Mouse (Mus musculus) embryo, embryonic 11 days (tissue): ENCODE results near the gene Pck2.

Experiments used
- DNase-seq: peaks from one replicate; pipeline ENCODE4 v3.0.0-alpha.2; 2015

Gene Pck2

DNA sequence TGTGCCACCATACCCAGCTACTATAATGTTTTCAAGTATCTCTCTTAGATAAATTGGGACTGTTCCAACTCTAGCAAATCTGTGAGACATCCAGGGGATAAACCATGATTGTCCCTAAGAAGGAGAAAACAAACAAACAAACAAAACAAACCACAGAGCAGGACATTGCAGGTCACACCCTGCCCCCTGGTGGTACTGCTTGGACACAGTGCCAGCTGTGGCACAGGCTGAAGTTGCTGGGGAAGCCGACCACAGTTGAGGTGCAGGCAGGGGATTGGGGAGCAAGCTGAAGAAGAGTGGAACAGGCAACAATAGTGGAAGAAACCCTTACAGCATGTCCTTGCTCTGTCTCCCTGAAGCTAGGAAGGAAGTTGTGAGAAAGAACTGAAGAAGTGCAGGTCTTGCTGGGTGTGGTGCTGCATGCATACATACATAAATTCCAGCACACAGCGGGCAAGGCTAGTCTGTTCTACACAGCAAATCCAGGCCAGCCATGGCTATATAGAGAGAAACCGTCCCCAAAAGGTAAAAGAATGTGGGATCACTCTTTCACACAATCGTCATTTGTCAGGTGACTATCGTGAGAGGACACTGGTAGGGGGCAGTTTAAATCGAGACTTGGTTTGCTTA lies 3.8 kb upstream of the Pck2 start:
- DNase-seq, result peak; percentile 57

DNA sequence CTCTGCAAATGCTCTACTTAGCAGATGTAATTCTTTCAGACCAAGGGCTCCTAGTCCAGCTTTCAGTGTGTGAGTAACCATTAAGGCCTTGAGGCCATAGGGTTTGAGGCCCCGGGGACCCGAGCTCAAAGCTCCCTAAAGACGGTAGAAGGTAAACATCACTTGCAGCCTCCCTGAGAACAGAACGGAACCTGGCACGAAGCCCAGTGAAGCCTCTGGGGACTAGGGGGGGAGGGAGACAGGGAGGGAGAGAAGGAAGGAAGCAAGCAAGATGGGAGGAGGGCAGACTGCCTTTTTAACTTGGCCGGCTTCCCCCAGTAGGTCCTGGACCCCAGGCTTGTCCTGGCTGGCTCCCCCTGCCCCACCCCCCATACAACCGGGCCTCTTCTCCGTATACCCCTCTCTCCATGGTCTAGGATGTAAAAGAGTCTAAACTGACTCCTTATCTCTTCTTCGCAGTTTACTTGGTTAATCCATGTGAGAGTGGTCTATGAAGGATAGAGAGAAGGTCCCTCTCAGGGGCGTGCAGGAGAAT lies 788 bp downstream of the Pck2 start:
- DNase-seq, result peak; percentile 67

DNA sequence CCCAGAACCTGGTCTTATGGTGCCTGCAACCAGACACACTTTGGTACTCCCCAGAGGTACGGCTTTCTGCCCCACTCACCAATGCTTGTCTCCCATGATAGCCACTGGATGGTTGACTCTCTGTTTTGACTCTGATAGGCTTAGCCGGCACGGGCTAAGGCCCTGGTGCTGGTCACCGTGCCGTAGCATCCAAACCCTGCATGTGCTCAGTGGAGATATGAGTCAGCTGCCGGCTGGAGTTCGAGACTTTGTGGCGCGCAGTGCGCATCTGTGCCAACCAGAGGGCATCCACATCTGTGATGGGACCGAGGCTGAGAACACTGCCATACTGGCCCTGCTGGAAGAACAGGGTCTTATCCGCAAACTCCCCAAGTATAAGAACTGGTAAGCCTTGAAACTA lies 2.2 kb downstream of the Pck2 start:
- DNase-seq, result no peak

DNA sequence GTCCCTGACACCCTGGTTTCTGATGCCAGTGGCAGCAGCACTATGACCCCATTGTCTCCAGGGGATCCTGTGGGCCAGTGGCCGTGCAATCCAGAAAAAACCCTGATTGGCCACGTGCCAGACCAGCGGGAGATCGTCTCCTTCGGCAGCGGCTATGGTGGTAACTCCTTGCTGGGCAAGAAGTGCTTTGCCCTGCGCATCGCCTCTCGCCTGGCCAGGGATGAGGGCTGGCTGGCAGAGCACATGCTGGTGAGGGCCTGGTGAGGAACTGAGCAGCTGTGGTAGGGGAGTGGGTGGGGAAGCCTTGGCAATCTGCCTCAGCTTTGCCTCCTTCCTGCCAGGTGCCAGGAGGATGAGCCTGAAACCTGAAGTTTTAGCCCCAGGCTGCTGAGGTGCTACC lies 4.3 kb downstream of the Pck2 start:
- DNase-seq, result no peak

DNA sequence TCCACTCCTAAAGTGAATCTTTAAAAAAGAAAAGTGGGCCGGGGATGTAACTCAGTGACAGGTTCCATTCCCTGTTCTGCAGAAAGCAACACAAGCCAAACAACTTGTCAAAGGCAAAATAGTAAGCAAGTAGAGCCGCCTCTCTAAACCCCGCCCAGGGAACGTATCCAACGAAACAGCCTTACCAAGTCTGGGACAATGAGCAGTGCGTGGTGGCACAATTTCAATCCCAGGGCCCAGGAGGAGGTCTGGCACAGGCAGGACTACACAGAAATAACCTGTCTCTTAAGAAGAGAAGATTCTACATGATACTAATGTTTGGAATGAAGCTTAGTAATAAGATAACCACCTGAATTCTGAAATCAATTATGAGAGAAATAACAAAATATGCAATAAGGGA lies 10.1 kb downstream of the Pck2 start:
- no peak for DNase-seq

DNA sequence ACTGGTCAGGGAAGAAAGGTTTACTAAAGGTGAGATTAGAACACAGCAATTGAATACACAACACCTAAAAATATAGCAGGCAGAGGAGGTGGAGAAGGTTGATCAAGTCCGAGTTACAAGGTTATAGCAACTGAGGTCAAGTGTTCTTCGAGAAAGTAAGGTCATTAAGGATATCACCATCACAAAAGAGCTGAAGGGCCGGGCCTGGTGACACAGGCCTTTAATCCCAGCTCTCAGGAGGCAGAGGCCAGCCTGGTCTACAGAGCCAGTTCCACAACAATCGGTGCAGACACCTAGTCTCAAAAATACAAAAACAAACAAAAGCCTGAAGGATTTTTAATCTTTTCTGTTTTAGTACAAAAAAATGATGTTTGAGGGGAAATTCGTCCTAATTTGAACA lies 11.3 kb downstream of the Pck2 start:
- DNase-seq, result no peak

DNA sequence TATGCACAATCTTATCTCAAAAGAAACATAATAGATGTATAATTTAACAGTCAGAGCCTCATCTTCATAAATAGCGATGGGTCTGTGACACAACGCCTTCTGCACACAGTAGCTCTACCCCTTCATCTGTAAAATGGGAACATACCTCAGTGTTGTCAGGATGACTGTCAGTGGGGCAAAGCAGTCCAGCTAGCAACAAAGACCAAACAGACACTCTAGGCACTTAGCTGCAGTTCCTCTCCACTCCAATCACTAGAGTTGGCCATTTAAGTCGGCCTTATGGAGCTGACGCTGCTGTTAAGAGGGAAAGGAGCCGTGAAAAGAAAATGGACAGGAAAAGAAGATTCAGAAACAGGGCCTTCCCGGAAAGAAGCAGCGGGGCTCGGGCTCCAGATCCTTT lies 11.7 kb downstream of the Pck2 start:
- no peak for DNase-seq

DNA sequence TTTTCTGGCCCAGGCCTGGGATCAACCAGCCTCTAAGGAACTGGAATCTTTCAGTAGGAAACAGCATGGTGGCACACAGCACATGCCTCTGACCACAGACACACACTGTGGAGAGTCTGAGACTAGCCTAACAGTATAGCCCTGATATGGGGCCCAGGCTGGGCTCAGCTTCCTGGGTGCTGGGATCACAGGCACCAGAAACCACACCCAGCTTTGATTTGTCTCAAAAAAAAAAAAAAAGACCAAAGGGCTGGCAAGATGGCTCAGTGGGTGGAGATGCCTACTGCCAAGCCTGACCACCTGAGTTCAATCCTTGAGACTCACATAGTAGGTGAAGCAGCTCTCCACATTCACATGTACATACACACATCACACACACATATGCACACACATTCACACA lies 14.6 kb downstream of the Pck2 start:
- DNase-seq, result no peak

DNA sequence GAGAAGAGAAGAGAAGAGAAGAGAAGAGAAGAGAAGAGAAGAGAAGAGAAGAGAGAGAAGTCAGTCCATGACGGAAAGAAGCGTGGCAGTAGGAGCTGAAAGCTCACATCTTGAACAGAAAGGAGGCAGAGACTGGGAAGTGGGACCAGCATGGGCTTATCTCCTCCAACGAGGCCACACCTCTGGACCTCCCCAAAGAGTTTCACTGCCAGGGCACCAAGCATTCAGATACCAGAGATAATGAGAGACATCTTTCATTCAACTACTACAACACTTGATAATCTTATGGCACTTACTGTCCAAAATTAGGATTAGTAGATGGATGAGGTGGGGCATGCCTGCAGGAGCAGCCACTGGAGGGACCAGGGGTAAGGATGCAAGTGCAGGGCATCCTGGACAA lies 15.7 kb downstream of the Pck2 start:
- no peak for DNase-seq

DNA sequence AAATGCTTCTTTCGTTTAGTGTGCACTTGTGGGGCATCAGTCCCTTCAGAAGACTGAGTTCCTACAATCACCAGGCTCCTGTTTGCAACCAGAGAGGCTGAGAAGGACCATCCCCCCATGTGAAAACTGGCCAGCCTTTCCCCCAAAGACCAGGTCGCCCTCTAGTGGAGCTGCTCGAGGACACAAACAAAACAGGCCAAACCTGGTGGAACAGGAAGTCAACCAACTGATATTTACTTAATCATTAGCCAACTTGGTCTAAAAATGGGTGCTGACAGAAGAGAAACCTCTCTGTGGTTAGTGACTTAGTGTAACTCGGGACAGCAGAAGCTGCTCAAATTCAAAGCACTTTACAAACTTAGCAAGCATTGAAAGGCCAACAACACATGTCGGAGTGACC lies 16.9 kb downstream of the Pck2 start:
- peak; percentile 85 for DNase-seq

DNA sequence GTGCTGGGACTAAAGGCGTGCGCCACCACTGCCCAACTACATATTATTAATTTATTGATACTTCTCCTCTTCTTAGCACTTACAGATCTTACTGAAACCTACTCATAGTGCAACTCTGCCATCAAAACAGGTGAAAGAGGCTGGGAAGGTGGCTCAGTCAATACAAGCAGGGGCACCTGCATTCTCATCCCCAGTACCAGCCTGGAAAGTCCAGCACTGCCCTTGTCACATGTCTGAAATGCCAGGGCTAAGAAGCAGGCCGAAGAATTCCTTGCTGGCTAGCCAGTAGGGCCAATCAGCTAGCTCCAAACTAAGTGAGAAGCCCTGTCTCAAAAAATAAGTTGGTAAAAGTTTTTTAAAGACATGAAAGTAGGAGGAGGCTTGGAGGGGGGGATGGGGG lies 17.5 kb downstream of the Pck2 start:
- DNase-seq, result no peak

DNA sequence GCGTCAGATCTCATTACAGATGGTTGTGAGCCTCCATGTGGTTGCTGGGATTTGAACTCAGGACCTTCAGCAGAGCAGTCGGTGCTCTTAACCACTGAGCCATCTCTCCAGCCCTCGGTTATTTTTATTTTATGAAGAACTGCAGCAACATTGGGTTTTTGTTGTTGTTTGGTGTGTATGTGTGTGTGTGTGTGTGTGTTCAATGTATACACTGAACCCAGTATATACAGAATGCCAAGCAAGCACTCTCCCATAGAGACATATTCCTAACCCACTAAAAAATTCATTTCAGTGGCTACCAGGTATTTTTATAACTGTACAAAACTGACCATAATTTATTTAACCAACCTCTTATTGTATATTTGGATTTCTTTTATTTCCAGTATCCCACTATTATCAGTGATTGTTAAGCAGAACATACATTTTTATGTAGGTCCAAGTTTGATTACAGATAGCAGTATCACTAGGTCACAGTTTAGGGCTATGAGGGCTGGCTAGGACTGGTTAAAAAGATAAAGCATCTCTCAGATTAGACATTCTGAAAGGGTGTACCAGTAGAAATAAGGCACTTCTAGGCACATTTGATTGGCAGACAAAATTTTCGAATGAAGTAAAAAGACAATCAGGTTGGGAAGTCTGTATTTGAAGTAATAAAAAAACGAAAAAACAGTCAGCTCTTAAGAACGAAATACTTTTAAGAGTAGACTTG lies 18.8 kb downstream of the Pck2 start:
- DNase-seq, result no peak

DNA sequence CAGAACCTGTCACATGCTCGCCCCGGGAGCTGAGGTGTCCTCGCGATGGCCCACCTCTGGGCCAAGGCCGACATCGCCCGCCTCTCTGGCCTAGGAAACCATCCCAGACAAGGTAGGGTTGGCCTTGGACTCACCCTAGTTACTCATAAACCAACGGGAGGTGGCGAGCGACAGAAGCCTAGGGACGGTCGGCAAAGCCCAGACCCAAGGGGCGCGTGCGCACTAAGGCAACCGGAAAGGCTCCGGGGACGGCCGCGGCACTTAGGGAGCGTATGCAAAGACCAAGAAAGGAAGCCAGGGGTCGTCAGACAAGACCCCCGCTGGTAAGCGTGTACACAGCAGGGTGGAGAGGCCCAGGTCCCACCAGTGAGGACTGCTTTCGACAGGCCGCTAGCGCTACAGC lies 19.7 kb downstream of the Pck2 start, which contains the start of gene Dcaf11:
TSS of gene Dcaf11 (plus strand) at position 208 of the 403 bp plus-strand sequence.
- peak; percentile 97 for DNase-seq

DNA sequence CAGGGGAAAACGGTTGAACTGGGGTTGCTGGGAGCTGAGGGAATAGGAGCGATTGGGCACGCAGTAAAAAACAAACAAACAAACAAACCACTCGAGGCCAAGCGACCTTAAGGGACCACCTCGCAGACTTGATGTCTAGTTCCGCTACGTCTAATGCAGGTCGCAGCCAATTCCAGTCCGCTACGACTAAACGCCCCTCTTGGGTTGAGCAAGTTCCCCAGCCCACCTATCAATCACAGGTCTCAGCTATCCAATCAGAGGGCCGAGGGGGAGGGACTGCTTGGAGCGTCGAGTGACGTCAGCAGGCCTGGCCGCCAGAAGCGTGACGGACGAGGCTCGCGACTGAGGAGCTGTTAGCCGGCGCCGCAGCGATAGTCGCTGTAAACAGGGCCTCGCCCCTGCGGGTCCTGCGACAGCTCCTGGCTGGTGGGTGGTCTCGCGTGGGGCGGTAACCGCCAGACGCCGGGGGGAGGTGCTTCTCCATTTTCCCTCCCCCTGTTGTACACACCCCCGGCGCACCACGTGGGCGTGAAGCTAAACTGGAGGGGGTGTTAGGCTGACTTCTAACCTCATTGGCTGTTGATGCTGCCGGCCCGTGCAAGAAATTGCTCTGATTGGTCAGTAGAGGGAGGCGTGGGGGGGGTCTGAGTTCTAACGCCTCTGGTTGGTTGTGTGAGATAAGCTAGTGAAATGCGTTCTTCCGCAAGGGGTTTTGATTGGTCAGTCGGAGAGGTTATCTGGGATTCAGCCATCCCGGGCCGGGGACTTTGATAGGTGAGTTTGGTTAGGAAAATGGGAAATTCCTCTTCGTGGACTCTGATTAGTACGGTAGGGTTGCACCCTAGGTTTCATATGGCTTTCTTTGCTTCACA lies 20.4 kb downstream of the Pck2 start, which contains the start of gene A730061H03Rik:
TSS of gene A730061H03Rik (minus strand) at position 205 of the 872 bp plus-strand sequence.
- DNase-seq, result peak; percentile 98

DNA sequence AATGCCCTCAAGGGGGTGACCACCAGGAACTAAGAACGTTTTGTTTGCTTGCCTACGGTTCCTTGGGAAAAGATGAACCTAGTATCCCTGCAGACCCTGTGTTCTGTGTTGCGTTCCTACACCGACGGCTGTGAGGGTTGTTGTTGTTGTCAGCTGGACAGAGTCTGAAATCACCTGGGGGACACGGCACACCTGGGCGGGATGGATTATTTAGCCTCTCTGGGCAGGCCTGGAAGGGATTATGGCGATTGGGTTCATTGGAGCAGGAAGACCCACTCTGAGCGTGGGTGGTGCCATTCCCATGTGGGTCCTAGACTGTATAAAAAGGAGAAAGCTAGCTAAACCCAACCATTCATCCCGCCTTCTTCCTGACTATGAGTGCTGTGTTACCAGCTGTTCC lies 21.8 kb downstream of the Pck2 start:
- no peak for DNase-seq

DNA sequence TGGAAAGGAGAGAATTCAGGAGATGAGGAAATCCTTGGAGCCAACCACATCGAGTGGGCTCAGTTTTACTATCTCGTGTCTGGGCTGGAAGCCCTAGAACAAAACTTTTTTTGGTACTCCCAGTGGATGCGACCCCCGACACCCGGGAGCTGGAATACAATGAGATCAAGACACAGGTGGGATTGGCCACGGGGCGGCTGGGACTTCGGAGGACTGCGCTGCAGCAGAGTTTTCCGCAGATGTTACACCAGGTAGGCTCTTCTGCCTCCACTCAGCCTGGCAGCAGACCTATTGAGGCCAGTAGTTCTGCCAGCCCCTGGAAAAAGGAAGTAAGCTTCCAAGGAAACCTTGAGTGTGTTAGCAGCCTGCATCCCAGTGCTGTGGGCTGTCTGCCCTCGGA lies 23.2 kb downstream of the Pck2 start:
- no peak for DNase-seq

DNA sequence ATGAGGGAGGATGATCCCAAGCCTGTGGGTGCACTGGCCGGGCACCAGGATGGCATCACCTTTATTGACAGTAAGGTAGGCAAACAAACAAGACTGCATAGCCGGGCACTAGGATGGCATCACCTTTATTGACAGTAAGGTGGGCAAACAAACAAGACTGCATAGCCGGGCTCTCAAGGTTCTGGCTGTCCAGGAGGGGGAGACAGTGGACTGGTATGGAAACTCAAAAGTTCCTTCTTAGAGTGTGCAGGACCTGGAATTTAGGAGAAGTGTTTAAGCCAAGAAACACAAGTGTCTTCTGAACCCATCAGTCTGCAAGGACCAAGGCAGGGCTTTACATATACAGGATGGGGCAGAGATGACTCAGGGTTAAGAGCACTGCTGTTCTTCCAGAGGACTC lies 25.7 kb downstream of the Pck2 start:
- no peak for DNase-seq

DNA sequence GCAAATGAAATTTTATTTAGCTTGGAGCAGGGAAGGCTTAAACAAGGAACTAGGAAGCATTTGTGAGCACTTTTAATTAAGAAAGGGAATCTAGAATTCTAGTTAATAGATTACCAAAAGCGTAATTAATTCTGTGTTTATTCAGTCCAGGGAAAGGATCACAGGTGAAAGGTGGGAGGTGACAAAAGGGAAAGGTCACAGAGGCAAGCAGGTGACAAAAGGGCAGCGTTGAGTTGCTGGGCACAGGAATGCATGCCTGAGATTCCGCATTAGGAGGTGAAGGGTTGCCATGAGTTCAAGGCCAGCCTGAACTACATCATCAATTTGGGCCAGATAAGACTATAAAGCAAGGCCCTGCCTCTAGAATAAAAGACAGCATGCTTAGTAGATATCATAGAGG lies 27.4 kb downstream of the Pck2 start:
- no peak for DNase-seq

DNA sequence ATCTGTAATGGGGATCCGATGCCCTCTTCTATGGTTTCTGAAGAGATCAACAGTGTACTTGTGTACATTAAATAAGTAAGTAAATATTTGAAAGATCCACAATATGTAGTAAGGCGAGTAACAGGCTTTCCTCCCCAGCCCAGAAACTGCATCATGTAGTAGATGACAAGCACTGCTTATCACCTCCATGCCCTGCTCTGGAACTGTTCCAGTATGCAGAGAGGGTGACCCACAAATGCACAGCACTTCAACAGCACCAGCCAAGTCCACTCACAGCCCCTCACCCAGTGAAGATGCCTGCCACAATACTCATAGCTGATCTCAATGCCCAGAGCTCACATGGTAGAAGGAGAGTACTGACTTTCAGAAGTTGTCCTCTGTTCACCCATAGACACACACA lies 30.5 kb downstream of the Pck2 start:
- DNase-seq, result no peak

DNA sequence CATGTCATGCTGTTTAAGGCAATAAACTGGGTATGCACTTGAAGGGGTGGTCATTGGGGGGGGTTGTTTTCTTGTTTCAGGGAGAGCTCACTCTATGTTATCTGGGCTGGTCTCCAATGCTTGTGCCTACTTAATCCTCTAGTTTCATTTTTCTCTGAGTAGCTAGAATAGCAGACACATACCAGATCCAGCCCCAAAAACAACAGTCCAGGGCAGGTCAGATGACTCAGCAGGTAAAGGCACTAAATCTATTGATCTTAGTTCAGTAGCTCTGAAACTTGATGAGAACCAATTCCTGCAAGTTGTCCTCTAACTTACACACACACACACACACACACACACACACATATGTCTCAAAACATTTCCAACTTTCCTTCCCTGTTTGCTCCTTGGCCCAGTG lies 31.7 kb downstream of the Pck2 start:
- no peak for DNase-seq

DNA sequence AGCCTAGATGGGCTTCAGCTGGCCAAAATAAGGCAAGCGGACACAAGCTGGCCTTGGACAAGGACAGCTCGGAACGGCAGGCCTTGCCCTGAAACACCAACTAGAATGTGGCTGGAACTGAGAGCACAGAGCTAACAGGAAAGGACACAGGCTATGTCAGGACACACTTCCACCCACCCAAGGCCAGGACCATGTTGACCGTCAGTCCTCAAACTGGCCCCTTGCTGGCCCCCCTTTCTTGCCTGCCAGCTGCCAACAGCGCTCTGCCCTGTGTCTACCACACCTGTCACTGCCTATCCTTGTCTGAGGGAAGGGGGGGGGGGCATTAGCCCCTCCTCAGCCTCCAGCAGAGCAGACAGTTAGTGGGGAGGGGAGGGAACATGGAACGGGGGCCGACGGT lies 35.2 kb downstream of the Pck2 start, which contains the start of gene Fitm1:
TSS of gene Fitm1 (plus strand) at position 316 of the 400 bp plus-strand sequence.
- DNase-seq, result no peak

DNA sequence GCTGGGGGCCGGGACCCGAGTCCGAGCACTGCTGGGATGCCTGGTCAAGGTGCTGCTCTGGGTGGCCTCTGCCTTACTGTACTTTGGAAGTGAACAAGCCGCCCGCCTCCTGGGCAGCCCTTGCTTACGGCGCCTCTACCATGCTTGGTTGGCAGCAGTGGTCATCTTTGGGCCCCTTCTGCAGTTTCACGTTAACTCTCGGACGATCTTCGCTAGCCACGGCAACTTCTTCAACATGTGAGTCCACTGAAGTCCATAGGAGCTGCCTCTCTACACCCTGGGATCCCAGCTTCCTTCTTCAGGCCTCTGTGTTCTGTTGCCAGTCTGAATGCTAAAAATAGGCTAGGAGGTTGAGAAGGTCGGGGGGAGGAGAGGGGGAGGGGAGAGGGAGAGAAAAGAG lies 35.6 kb downstream of the Pck2 start:
- DNase-seq, result no peak

DNA sequence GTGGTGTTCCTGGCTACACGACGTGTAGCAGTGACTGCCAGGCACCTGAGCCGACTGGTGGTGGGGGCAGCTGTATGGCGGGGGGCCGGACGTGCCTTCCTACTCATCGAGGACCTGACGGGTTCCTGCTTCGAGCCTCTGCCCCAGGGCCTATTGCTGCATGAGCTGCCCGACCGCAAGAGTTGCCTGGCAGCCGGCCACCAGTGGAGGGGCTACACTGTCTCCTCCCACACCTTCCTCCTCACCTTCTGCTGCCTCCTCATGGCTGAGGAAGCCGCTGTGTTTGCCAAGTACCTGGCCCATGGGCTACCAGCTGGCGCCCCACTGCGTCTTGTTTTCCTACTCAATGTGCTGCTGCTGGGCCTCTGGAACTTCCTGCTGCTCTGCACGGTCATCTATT lies 36.3 kb downstream of the Pck2 start:
- no peak for DNase-seq
